24 mouse cellular contexts compared by ENCODE assay signal in genomic region chr2:164859155-164859554, GRCm38 (mm10). TPM values are rescaled to one million over a fixed set of nuclear protein-coding genes. Genes with fewer than 3 reads are reported as not detected.
DNase-seq lines count a peak whose midpoint lies in the region; ATAC-seq and TF ChIP-seq lines count a peak whose summit lies in the region.
"Had no signal": no experiment of that assay in that cellular context is flagged by ENCODE, and none has a peak within 500 bp of the region (broad histone marks: within the 10 kb centered on the region; RNA-seq: fewer than 3 reads in every experiment).

No protein-coding gene starts in this region.

- no peak for ATAC-seq in kidney, postnatal 0 days (replicated peaks; ENCODE audit: low FRiP score, low read depth)
- ATAC-seq in intestine, embryonic 16.5 days: no peak
- ATAC-seq: forebrain, embryonic 15.5 days had no signal

- H3ac ChIP-seq in myocyte (ENCODE audit: control insufficient read depth, insufficient read length): no peak overlapping the region

- TF ChIP-seq POLR2A in myocyte (IDR thresholded peaks at IDR 0.05; ENCODE audit: insufficient read length, low read depth): no peak

- no peaks in the 10 kb centered on the region; the same call in 1 of the 2 replicates for H3K27me3 ChIP-seq in kidney, postnatal 0 days (ENCODE audit: insufficient read depth, low read length)
- H3K27me3 ChIP-seq in intestine, embryonic 16.5 days (replicated peaks; ENCODE audit: control insufficient read depth, insufficient read depth, low read length): peaks cover 17% of the 10 kb centered on the region
- no peaks in the 10 kb centered on the region for H3K27me3 ChIP-seq in myocyte (ENCODE audit: control insufficient read depth, insufficient read depth, insufficient read length)

- intact Hi-C loops in heart, postnatal 36 days (cut with DNase I): no loop called here

- no peaks in the 10 kb centered on the region for H3K36me3 ChIP-seq in kidney, postnatal 0 days (ENCODE audit: insufficient read depth, low read length)
- H3K36me3 ChIP-seq in intestine, embryonic 16.5 days (ENCODE audit: control insufficient read depth, insufficient read depth, low read length): no peaks in the 10 kb centered on the region
- no peaks in the 10 kb centered on the region for H3K36me3 ChIP-seq in myocyte (ENCODE audit: control insufficient read depth, insufficient read depth)
- H3K36me3 ChIP-seq: forebrain, embryonic 15.5 days; limb, embryonic 10.5 days had no signal

- H3K9me3 ChIP-seq in kidney, postnatal 0 days (replicated peaks; ENCODE audit: low read length): no peaks in the 10 kb centered on the region
- no peaks in the 10 kb centered on the region for H3K9me3 ChIP-seq in intestine, embryonic 16.5 days (ENCODE audit: control insufficient read depth, low read length)
- H3K9me3 ChIP-seq: forebrain, embryonic 15.5 days; limb, embryonic 10.5 days had no signal

- H3K27ac ChIP-seq in kidney, postnatal 0 days: no peak overlapping the region
- H3K27ac ChIP-seq in intestine, embryonic 16.5 days (ENCODE audit: low read length): peak overlapping the region; percentile 37
- H3K27ac ChIP-seq: forebrain, embryonic 15.5 days; left cerebral cortex, adult 2 months; limb, embryonic 10.5 days; stomach, postnatal 0 days had no signal

- H3K79me2 ChIP-seq in myocyte (ENCODE audit: control insufficient read depth, insufficient read depth): no peaks in the 10 kb centered on the region

- no peak overlapping the region for H3K4me2 ChIP-seq in kidney, postnatal 0 days (ENCODE audit: low read length)
- no peak overlapping the region for H3K4me2 ChIP-seq in intestine, embryonic 16.5 days (ENCODE audit: low read depth, low read length)
- peak overlapping the region; percentile 39 for H3K4me2 ChIP-seq in myocyte (ENCODE audit: low read depth)
- H3K4me2 ChIP-seq: forebrain, embryonic 15.5 days had no signal

- H3K4me3 ChIP-seq in kidney, postnatal 0 days (replicated peaks; ENCODE audit: low read depth, low read length): no peak overlapping the region
- H3K4me3 ChIP-seq in intestine, embryonic 16.5 days (ENCODE audit: low read length): no peak overlapping the region
- H3K4me3 ChIP-seq in myocyte: no peak overlapping the region
- H3K4me3 ChIP-seq: forebrain, embryonic 15.5 days; left cerebral cortex, adult 2 months; limb, embryonic 10.5 days had no signal

- H3K4me1 ChIP-seq in kidney, postnatal 0 days (replicated peaks; ENCODE audit: insufficient read depth, low read length): peaks cover 17% of the 10 kb centered on the region; the same call in 1 of the 2 replicates
- peaks cover 38% of the 10 kb centered on the region for H3K4me1 ChIP-seq in intestine, embryonic 16.5 days (ENCODE audit: control insufficient read depth, insufficient read depth, low read length)

- H3K9ac ChIP-seq in kidney, postnatal 0 days (ENCODE audit: low read depth, low read length): no peak overlapping the region
- H3K9ac ChIP-seq in intestine, embryonic 16.5 days (ENCODE audit: low read depth, low read length): peak overlapping the region; percentile 24; the same call in 1 of the 2 replicates
- H3K9ac ChIP-seq: forebrain, embryonic 15.5 days had no signal

- DNase-seq in embryo, embryonic 10 days (ENCODE audit: low spot score): peak; percentile 40
- DNase-seq in embryo, embryonic 10.5 days (ENCODE audit: low spot score): no peak
- DNase-seq in kidney, postnatal 0 days (ENCODE audit: low spot score): peak; percentile 87
- no peak for DNase-seq in kidney, adult 9 months
- DNase-seq in heart, postnatal 36 days: no peak
- DNase-seq in adrenal gland, adult (ENCODE audit: inconsistent age in 2 of 2, low spot score in 1 of 2): no peak
- DNase-seq: cerebellum, adult 9-10 months; gastrocnemius, postnatal 36 days; lung, adult 2 months; retina, postnatal 1 day; right cerebral cortex, postnatal 4 days had no signal

- WGBS in kidney, postnatal 0 days: 20% methylated on average over 2 of the region's 2 CpGs
- 58% methylated on average over 2 of the region's 2 CpGs for WGBS in intestine, embryonic 16.5 days

- no peak for TF ChIP-seq CTCF in kidney, postnatal 0 days (IDR thresholded peaks at IDR 0.05; ENCODE audit: low read depth)

TF ChIP-seq in myocyte, 11 proteins besides CTCF, POLR2A, EP300 and RAD21:
- TF ChIP-seq POLR2AphosphoS2 (IDR thresholded peaks at IDR 0.05; ENCODE audit: insufficient read length, low read depth) (no peak), CEBPB (IDR thresholded peaks at IDR 0.05; ENCODE audit: insufficient read depth, poor library complexity, severe bottlenecking) (no peak), REST (IDR thresholded peaks at IDR 0.05; ENCODE audit: insufficient read depth, insufficient read length) (no peak), SRF (IDR thresholded peaks at IDR 0.05; ENCODE audit: control insufficient read depth, insufficient read length, low read depth) (no peak), MAX (IDR thresholded peaks at IDR 0.05; ENCODE audit: low read depth) (no peak), E2F4 (IDR thresholded peaks at IDR 0.05; ENCODE audit: insufficient read depth) (no peak), TCF12 (IDR thresholded peaks at IDR 0.05; ENCODE audit: insufficient read depth, poor library complexity, severe bottlenecking) (no peak), MYOG (IDR thresholded peaks at IDR 0.05; ENCODE audit: control insufficient read depth in 1 of 3, insufficient read depth in 1 of 3, insufficient read length in 2 of 3, low read depth in 2 of 3) (no peak), TCF3 (IDR thresholded peaks at IDR 0.05; ENCODE audit: insufficient read length, low read depth) (no peak), USF1 (IDR thresholded peaks at IDR 0.05; ENCODE audit: low read depth) (no peak), MYOD1 (IDR thresholded peaks at IDR 0.05; ENCODE audit: control insufficient read depth in 1 of 3, insufficient read length in 2 of 3, low read depth in 2 of 3) (no peak)

RNA-seq across cellular contexts. Expression of gene Pltp, which starts 1.6 kb away (rescaled TPM):
- 43.9 and 45.4 TPM in 2 replicates for polyA plus RNA-seq in kidney, postnatal 0 days (2015; fragmentation: Nextera tagmentation; extraction: Ambion mirVana)
- 31.4 and 31.5 TPM in 2 replicates for polyA plus RNA-seq in intestine, embryonic 16.5 days (2015; fragmentation: Nextera tagmentation; extraction: Ambion mirVana)
- 117 TPM for polyA plus RNA-seq in myocyte (2012; fragmentation: generic; extraction: Trizol)
- 10 to 100 TPM; 40.3 to 46.3 TPM for total RNA-seq in heart, postnatal 36 days (2021)
- total RNA-seq: common myeloid progenitor, adult 5-6 weeks had no signal

RNA-seq across cellular contexts. Expression of gene Pcif1, which starts 19.9 kb away (rescaled TPM):
- polyA plus RNA-seq in kidney, postnatal 0 days (2015; fragmentation: Nextera tagmentation; extraction: Ambion mirVana): 70.0 and 76.5 TPM in 2 replicates
- 57.9 and 64.0 TPM in 2 replicates for polyA plus RNA-seq in intestine, embryonic 16.5 days (2015; fragmentation: Nextera tagmentation; extraction: Ambion mirVana)
- 43.2 TPM for polyA plus RNA-seq in myocyte (2012; fragmentation: generic; extraction: Trizol)
- total RNA-seq in heart, postnatal 36 days (2021): 10 to 100 TPM; 34.1 to 34.5 TPM

RNA-seq across cellular contexts. Expression of gene Neurl2, which starts 25.9 kb away (rescaled TPM):
- 9.2 and 9.4 TPM in 2 replicates for polyA plus RNA-seq in kidney, postnatal 0 days (2015; fragmentation: Nextera tagmentation; extraction: Ambion mirVana)
- polyA plus RNA-seq in intestine, embryonic 16.5 days (2015; fragmentation: Nextera tagmentation; extraction: Ambion mirVana): 6.1 and 7.5 TPM in 2 replicates
- polyA plus RNA-seq in myocyte (2012; fragmentation: generic; extraction: Trizol): 23.5 TPM
- 10 to 100 TPM; 46.2 to 51.4 TPM for total RNA-seq in heart, postnatal 36 days (2021)

RNA-seq across cellular contexts. Expression of gene Ctsa, which starts 26.5 kb away (rescaled TPM):
- 219 and 254 TPM in 2 replicates for polyA plus RNA-seq in kidney, postnatal 0 days (2015; fragmentation: Nextera tagmentation; extraction: Ambion mirVana)
- 418 and 551 TPM in 2 replicates for polyA plus RNA-seq in intestine, embryonic 16.5 days (2015; fragmentation: Nextera tagmentation; extraction: Ambion mirVana)
- polyA plus RNA-seq in myocyte (2012; fragmentation: generic; extraction: Trizol): 202 TPM
- 100 to 1,000 TPM; 103 to 106 TPM for total RNA-seq in heart, postnatal 36 days (2021)

RNA-seq across cellular contexts. Expression of gene Spata25, which starts 30.8 kb away (rescaled TPM):
- polyA plus RNA-seq in kidney, postnatal 0 days (2015; fragmentation: Nextera tagmentation; extraction: Ambion mirVana): not detected in 2 replicates
- not detected in 2 replicates for polyA plus RNA-seq in intestine, embryonic 16.5 days (2015; fragmentation: Nextera tagmentation; extraction: Ambion mirVana)
- 0.40 TPM for polyA plus RNA-seq in myocyte (2012; fragmentation: generic; extraction: Trizol)
- under 1 TPM; 0.46 to 0.78 TPM for total RNA-seq in heart, postnatal 36 days (2021)
- total RNA-seq: adrenal gland, adult 18-20 months; common myeloid progenitor, adult 5-6 weeks; midbrain, postnatal 0 days had no signal
- polyA plus RNA-seq: embryonic facial prominence, embryonic 14.5 days; forebrain, embryonic 15.5 days; heart, postnatal 0 days; hindbrain, embryonic 11.5 days; midbrain, postnatal 0 days; neural tube, embryonic 11.5 days; stomach, postnatal 0 days had no signal

Comparison
In these comparisons a context has a peak if more than half of its experiments do, and no peak if none do; other contexts are left out.
1. DNase-seq: peak in embryo, embryonic 10 days (single experiment) and kidney, postnatal 0 days (single experiment); none in embryo, embryonic 10.5 days (single experiment), kidney, adult 9 months (single experiment), heart, postnatal 36 days (0 of 2) and adrenal gland, adult (0 of 2).